Mouse (Mus musculus) heart, postnatal 10 days (tissue): ENCODE data around the gene Grk5. TPM values are rescaled to one million over a fixed set of nuclear protein-coding genes. Genes with fewer than 3 reads are reported as not detected.

ENCODE experiments used
- DNase-seq, 2 experiments: peaks; one replicate each; pipeline ENCODE4 v3.0.0; 2021
- intact Hi-C: fragments of 180-260 bp; cut with DNase I; formaldehyde crosslinking; loops from one replicate; pipeline ENCODE4 v1.15.1; 2025
- total RNA-seq, 2 experiments: library from RNA; stranded (reverse); gene quantifications; 2 replicates each; pipeline ENCODE4 v1.2.3; 2021

The Grk5 gene
- total RNA-seq, 2 experiments from 2014 or later: 26.3 to 28.3 TPM

DNA sequence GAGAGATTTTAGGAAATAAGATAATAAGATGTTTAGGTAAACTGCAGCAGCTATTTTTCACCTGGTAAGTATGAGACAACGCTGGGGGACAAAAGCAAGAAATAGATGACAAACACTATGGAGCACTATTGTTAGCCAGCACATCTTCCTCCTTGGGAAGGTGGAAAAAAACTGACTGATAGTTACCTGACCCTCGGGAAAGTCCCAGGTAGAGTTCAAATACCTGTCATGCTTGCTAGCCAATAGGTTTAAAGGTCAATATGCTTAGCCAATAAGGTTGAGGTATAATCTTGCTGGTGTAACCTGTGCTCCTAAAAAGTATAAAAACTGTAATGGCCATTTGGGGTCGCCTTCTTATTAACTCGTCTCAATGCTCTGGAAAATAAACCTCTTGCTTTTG lies 251.8 kb downstream of the Grk5 start:
- DNase-seq: no peak
- intact Hi-C loops: no loop called here

Other genes starting within 250 kb of the Grk5 start
- gene Nanos1, start 133.8 kb upstream of the Grk5 start, total RNA-seq: under 1 TPM; 0.45 TPM
- gene Eif3a, start 99.1 kb upstream of the Grk5 start, total RNA-seq: 100 to 1,000 TPM; 122 to 124 TPM
- 10 to 100 TPM; 17.5 to 19.2 TPM for gene Fam45a, start 78.2 kb upstream of the Grk5 start, total RNA-seq
- 1 to 10 TPM; 5.0 to 7.6 TPM for gene Sfxn4, start 28.3 kb upstream of the Grk5 start, total RNA-seq
- gene Prdx3, start 15.2 kb upstream of the Grk5 start, total RNA-seq: 100 to 1,000 TPM; 248 to 255 TPM